Mouse (Mus musculus) heart, embryonic 14.5 days (tissue): ENCODE data around the gene Mical3. TPM values are rescaled to one million over a fixed set of nuclear protein-coding genes. Genes with fewer than 3 reads are reported as not detected.
"Not testable (repeated sequence)": the region's sequence is repeated elsewhere in the genome, so short reads cannot be mapped to it uniquely, and the experiment has no call there.

ENCODE experiments used
- ATAC-seq: fragments of 200-750 bp; cut with Nextera tagmentation; 2 replicates; pipeline ENCODE4 v1.8.0; 2017; ENCODE audit warnings: low read depth, moderate TSS enrichment; ENCODE audit not compliant: insufficient number of reproducible peaks, insufficient read depth, low FRiP score
- H3K27ac ChIP-seq, 2 experiments: fragments of 200-500 bp in 1 of 2; fragments of 300-500 bp in 1 of 2; sonication (generic) in 1 of 2; replicated peaks in 1 of 2; 2 replicates each; pipeline ENCODE4 v1.5.1; 2012 to 2014; ENCODE audit warnings: low read depth in 2 of 2, low read length in 2 of 2, control low read depth in 1 of 2, mild to moderate bottlenecking in 1 of 2, mixed read lengths in 1 of 2; ENCODE audit not compliant: control insufficient read depth in 1 of 2, insufficient read depth in 1 of 2
- H3K27me3 ChIP-seq: fragments of 300-500 bp; sonication (generic); 2 replicates; pipeline ENCODE4 v1.6.1; 2014; ENCODE audit warnings: mild to moderate bottlenecking, low read length, control low read depth; ENCODE audit not compliant: control insufficient read depth, insufficient read depth
- H3K36me3 ChIP-seq: fragments of 300-500 bp; sonication (generic); 2 replicates; pipeline ENCODE4 v1.6.1; 2014; ENCODE audit warnings: mild to moderate bottlenecking, control low read depth, low read length, mixed read lengths; ENCODE audit not compliant: control insufficient read depth, insufficient read depth
- H3K4me1 ChIP-seq, 2 experiments: fragments of 200-500 bp in 1 of 2; fragments of 300-500 bp in 1 of 2; sonication (generic) in 1 of 2; 2 replicates each; pipeline ENCODE4 v1.6.1; 2012 to 2014; ENCODE audit warnings: low read length in 2 of 2, control low read depth in 1 of 2, mixed read lengths in 1 of 2; ENCODE audit not compliant: control insufficient read depth in 2 of 2, insufficient read depth in 2 of 2
- H3K4me2 ChIP-seq: fragments of 300-500 bp; sonication (generic); 2 replicates; pipeline ENCODE4 v1.6.1; 2014; ENCODE audit warnings: mild to moderate bottlenecking, low read length
- H3K4me3 ChIP-seq, 2 experiments: fragments of 200-500 bp in 1 of 2; fragments of 300-500 bp in 1 of 2; sonication (generic) in 1 of 2; 2 replicates each; pipeline ENCODE4 v1.5.1; 2012 to 2014; ENCODE audit warnings: low read length in 2 of 2, mild to moderate bottlenecking in 2 of 2, control low read depth in 1 of 2, low read depth in 1 of 2, moderate library complexity in 1 of 2; ENCODE audit not compliant: control insufficient read depth in 1 of 2, insufficient read depth in 1 of 2
- H3K9ac ChIP-seq: fragments of 300-500 bp; sonication (generic); 2 replicates; pipeline ENCODE4 v1.6.1; 2014; ENCODE audit warnings: mild to moderate bottlenecking, low read length
- H3K9me3 ChIP-seq: fragments of 300-500 bp; sonication (generic); 2 replicates; pipeline ENCODE4 v1.6.1; 2016; ENCODE audit warnings: low read length, control low read depth; ENCODE audit not compliant: control insufficient read depth
- WGBS: fragments of 180-500 bp; shearing (Covaris S2); extraction: QIAGEN DNeasy Blood & Tissue Kit; methylation state at CpG from one replicate; pipeline ENCODE4 v1.1.7; 2014; 5-methylcytosine and 5-hydroxymethylcytosine counted together
- polyA plus RNA-seq: library from polyadenylated mRNA; unstranded; fragments of >200 nt; fragmentation: Nextera tagmentation; extraction: Ambion mirVana; gene quantifications from 2 replicates; pipeline ENCODE4 v1.2.1, GENCODE M21; 2014

The Mical3 gene
- polyA plus RNA-seq, 1 experiment from 2014 or later, result 46.2 TPM

DNA sequence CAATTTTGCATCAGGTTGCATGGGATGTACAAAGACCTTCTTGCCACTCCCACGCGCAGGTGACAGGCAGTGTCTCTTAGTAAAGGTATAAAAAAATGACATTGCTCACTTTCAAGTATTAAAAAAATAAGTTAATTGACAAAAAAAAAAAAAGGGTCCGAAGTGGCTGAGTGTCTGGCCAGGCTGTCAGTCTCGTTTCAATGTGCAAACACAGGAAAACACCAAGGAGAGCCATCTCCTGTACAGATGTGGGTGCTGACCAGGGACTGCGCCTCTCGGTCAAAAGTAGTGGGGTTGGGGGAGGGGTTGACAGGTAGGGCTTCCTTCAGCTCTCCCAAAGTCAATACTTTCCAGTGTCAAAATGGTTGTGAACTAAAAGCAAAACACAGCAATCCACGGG, 197.1 kb downstream of the Mical3 start:
- Histone ChIP-seq H3K27me3 (no peaks in the 10 kb centered on the region), H3K4me1 (peaks cover 7 to 10% of the 10 kb centered on the region in 2 experiments), H3K9me3 (no peaks in the 10 kb centered on the region), H3K9ac (no peak overlapping the region), H3K4me3 (no peak overlapping the region), H3K36me3 (peaks cover 65% of the 10 kb centered on the region), H3K27ac (no peak overlapping the region), H3K4me2 (no peak overlapping the region)
- ATAC-seq, result no peak
- 88% methylated on average over 7 of the region's 7 CpGs for whole genome bisulfite sequencing

DNA sequence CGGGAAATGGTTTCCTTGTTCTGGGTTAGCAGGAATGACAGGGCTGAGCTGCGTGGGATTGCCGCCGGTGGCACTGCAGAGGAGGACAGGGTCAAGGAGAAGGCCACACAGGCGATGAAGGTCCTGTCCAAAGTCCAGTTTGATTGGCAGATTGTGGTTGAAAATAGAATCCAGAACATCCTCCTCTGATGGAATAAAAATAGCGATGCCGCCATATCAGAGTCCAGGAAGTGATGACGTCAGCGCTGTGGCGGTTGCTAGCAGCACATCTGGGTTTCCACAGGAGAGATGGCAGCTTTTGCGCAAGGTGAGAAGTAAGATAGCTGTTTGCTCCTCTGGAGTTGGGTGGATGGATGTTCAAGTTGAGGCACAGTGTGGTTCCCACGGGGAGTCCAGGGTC, 198.2 kb downstream of the Mical3 start:
- Histone ChIP-seq H3K4me1 (peaks cover 9 to 12% of the 10 kb centered on the region in 2 experiments), H3K36me3 (peaks cover 68% of the 10 kb centered on the region), H3K9me3 (no peaks in the 10 kb centered on the region), H3K4me3 (no peak overlapping the region), H3K9ac (no peak overlapping the region), H3K27ac (0 out of 4 replicates have a peak overlapping the region, but pooled peaks of 1 of the 2 experiments have one; percentile 9), H3K4me2 (no peak overlapping the region), H3K27me3 (no peaks in the 10 kb centered on the region)
- 40% methylated on average over 12 of the region's 12 CpGs for WGBS
- no peak for ATAC-seq

DNA sequence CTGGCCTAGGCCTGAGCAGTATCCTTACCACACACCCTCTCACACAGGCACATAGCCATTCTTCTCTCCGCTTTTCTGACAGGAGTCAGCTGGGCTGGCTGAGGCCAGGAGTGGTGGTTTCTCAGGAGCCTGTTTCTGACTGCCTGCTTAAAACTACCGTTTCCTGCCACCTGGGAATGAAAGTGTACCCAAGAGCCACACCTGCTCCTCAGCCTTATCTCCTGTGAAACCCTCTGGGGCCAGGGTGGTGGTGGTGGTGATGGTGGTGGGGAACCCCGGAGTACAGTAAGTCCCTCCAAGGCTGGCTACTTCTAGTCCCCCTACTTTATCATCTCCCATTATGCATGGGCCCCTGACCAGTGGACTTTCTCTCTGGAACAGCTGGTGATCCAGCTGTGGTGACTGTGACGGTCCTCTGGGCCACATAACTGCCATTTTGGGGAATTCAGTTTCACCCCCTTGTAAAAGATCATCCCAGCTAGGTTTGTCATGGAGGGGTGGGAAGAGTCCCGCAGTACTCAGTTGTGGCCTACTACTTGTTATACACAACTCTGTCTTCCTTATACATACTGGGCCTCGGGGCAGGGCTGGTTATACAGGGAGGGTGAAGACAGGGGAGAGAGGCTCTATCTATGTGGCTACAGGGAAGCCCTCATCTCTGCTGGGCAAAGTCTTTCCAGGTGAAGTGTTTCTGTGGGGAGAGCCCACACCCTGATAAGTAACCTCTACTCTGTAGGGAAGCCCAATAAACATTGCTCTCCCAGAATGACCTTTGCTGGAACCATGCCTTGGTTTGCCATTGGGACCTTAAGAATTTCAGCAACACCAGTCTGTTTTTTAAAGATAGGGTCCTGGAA, 200.1 kb downstream of the Mical3 start:
- Histone ChIP-seq H3K4me3 (no peak overlapping the region), H3K4me1 (peaks cover 9 to 12% of the 10 kb centered on the region in 2 experiments), H3K9me3 (no peaks in the 10 kb centered on the region), H3K9ac (no peak overlapping the region), H3K27me3 (no peaks in the 10 kb centered on the region), H3K36me3 (peaks cover 63% of the 10 kb centered on the region), H3K27ac (no peak overlapping the region), H3K4me2 (no peak overlapping the region)
- ATAC-seq, result no peak
- WGBS, result 84% methylated on average over 6 of the region's 6 CpGs

DNA sequence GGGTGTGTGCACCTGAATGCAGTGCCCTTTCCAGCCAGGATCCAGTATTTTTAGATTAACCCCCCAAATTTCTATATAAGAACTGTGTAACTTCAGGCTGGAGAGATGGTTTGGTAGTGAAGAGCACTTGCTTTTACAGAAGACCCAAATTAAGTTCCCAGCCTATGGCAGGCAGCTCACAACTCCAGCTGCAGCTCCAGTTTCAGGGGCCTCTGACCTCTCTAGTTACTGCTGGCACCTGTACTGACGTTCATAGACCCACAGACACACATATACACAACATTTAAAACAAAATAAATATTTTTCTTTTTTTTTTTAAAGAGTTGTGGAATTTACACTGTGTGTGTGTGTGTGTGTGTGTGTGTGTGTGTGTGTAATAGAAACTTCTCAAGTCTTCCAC, 201.4 kb downstream of the Mical3 start:
- Histone ChIP-seq H3K4me2 (no peak overlapping the region), H3K9me3 (no peaks in the 10 kb centered on the region), H3K36me3 (peaks cover 51% of the 10 kb centered on the region), H3K27me3 (no peaks in the 10 kb centered on the region), H3K4me1 (peaks cover 9 to 12% of the 10 kb centered on the region in 2 experiments), H3K4me3 (no peak overlapping the region), H3K27ac (no peak overlapping the region), H3K9ac (no peak overlapping the region)
- WGBS, result 74% methylated on average over 1 of the region's 1 CpGs
- no peak for ATAC-seq

DNA sequence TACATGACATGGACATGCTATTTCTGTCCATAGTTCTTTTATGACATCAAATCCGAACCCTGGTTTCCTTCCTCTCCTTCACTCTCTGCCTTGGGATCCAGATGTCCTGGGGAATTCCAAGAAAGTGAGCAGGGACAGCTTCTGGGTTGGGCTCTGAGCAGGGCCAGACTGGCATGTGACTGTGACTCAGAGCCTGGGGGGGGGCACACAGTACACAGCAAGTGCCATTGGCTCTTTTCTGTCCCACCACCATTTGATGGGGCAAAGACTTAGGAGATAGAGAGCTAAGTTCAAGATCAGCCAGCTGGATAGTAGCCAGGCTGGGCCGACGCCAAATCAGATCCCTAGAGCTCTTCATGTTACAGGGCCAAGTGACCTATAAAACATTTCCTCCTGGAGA, 203.0 kb downstream of the Mical3 start:
- ATAC-seq, result no peak
- no peak overlapping the region for H3K4me3 ChIP-seq
- peaks cover 8% of the 10 kb centered on the region in 2 experiments for H3K4me1 ChIP-seq
- WGBS, result 60% methylated on average over 3 of the region's 3 CpGs
- no peak overlapping the region for H3K9ac ChIP-seq
- no peaks in the 10 kb centered on the region for H3K9me3 ChIP-seq
- H3K27me3 ChIP-seq, result no peaks in the 10 kb centered on the region
- no peak overlapping the region for H3K4me2 ChIP-seq
- peaks cover 40% of the 10 kb centered on the region for H3K36me3 ChIP-seq
- no peak overlapping the region for H3K27ac ChIP-seq

DNA sequence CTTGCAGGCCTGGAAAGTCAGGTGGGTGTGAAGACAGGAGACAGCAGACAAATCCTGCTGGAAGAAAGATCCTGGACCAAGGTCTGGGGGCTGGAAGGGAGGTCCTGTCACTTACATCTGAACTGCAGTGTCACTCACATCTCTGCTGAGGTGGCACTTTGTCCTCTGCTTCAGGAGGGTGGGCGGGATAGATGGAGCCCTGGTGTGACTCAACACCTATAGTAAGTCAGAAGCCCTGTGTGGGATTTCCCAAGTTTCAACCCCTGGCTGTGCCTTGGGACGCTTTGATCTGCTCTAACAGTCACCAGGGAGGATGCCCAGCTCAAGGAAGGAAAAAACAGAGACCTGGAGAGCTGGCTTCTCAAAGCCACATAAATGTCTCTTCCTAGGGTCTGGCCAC, 203.9 kb downstream of the Mical3 start:
- WGBS, result 51% methylated on average over 2 of the region's 2 CpGs
- no peak overlapping the region for H3K27ac ChIP-seq
- ATAC-seq, result no peak

DNA sequence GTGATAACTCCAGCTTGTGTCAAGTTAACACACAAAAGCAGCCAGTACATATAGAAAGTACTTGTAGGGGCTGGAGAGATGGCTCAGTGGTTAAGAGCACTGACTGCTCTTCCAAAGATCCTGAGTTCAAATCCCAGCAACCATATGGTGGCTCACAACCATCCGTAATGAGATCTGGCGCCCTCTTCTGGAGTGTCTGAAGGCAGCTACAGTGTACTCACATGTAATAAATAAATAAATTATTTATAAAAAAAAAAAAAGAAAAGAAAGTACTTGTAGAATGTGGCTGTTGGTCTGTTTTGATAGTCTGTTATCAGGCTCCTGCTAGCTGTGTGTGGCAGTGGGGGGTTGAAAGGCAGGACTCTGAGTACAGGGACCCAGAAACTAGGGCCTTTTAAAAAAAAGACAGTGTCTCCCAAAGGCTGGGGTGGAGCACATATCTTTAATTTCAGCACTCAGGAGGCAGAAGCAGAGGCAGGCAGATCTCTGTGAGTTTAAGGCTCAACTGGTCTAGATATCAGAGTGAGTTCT, 205.9 kb downstream of the Mical3 start:
- not testable (repeated sequence) for H3K9me3 ChIP-seq, H3K4me3 ChIP-seq, H3K27ac ChIP-seq, ATAC-seq, H3K4me2 ChIP-seq, H3K27me3 ChIP-seq, H3K4me1 ChIP-seq, H3K9ac ChIP-seq
- peaks cover 12% of the 10 kb centered on the region; the same call in 1 of the 2 replicates for H3K36me3 ChIP-seq
- 68% methylated on average over 2 of the region's 2 CpGs for WGBS

More for the DNA sequence above, 203.9 kb downstream of the Mical3 start:
- H3K27me3 ChIP-seq, result no peaks in the 10 kb centered on the region
- H3K4me3 ChIP-seq, result no peak overlapping the region
- H3K9ac ChIP-seq, result no peak overlapping the region
- H3K4me1 ChIP-seq, result peaks cover 3% of the 10 kb centered on the region in 2 experiments; a peak in 1 of 4 replicates
- H3K9me3 ChIP-seq, result no peaks in the 10 kb centered on the region
- no peak overlapping the region for H3K4me2 ChIP-seq
- peaks cover 31% of the 10 kb centered on the region for H3K36me3 ChIP-seq
